Mouse (Mus musculus) olfactory bulb, adult 2 months (tissue): ENCODE measurements around the gene Cox18. TPM values are rescaled to one million over a fixed set of nuclear protein-coding genes. Genes with fewer than 3 reads are reported as not detected.

ENCODE experiments used
- H3K27ac ChIP-seq: fragments of 200-500 bp; 2 replicates; pipeline ENCODE4 v1.5.1; 2012; ENCODE audit warnings: low read depth, low read length; ENCODE audit not compliant: insufficient read depth
- H3K4me1 ChIP-seq: fragments of 200-500 bp; 2 replicates; pipeline ENCODE4 v1.6.1; 2012; ENCODE audit warnings: low read length; ENCODE audit not compliant: control insufficient read depth, insufficient read depth
- H3K4me3 ChIP-seq: fragments of 200-500 bp; 2 replicates; pipeline ENCODE4 v1.5.1; 2012; ENCODE audit warnings: mild to moderate bottlenecking, low read depth, low read length, moderate library complexity; ENCODE audit not compliant: insufficient read depth
- CTCF ChIP-seq: fragments of 200-500 bp; IDR thresholded peaks from 2 replicates; pipeline ENCODE4 v1.5.1; 2012; ENCODE audit warnings: low read depth, mild to moderate bottlenecking, low read length, moderate library complexity; ENCODE audit not compliant: insufficient read depth
- POLR2A ChIP-seq: fragments of 200-500 bp; IDR thresholded peaks from 2 replicates; pipeline ENCODE4 v1.6.1; 2012; ENCODE audit warnings: mild to moderate bottlenecking, low read depth, low read length, moderate library complexity; ENCODE audit not compliant: insufficient read depth
- WGBS: fragments of 180-500 bp; shearing (Covaris S2); methylation state at CpG from one replicate; pipeline ENCODE4 v1.1.7; 2018; 5-methylcytosine and 5-hydroxymethylcytosine counted together
- polyA plus RNA-seq: library from polyadenylated mRNA; stranded (reverse); fragments of >200 nt; gene quantifications from 2 replicates; pipeline ENCODE4 v1.2.4, GENCODE M21; 2012; ENCODE audit warnings: low replicate concordance; ENCODE audit not compliant: missing spikeins, insufficient read depth, insufficient read length

Gene Cox18
- polyA plus RNA-seq, 1 experiment: not detected

DNA sequence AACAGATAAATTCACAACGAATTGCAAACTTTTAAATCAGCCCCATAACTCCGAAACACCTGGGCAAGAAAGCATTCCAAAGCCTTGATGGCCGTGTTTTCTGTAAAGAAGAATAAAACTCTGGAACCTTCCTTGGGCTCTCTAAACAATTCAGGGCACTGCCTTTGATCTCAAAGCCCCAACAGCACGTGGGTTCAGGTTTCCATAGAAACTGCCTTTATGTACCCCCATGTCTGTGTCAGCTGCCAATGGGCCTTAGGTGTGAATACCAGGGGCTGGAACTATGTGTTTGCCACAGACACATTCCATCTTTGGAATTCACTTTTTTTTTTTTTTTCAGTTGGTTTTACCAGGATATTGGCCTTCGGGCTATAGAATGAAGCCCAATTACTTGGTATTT, 41.0 kb downstream of the Cox18 start:
- no peak overlapping the region for H3K4me3 ChIP-seq
- WGBS: 73% methylated on average over 5 of the region's 5 CpGs
- TF ChIP-seq POLR2A: no peak
- no peak for TF ChIP-seq CTCF
- no peaks in the 10 kb centered on the region for H3K4me1 ChIP-seq
- no peak overlapping the region for H3K27ac ChIP-seq

DNA sequence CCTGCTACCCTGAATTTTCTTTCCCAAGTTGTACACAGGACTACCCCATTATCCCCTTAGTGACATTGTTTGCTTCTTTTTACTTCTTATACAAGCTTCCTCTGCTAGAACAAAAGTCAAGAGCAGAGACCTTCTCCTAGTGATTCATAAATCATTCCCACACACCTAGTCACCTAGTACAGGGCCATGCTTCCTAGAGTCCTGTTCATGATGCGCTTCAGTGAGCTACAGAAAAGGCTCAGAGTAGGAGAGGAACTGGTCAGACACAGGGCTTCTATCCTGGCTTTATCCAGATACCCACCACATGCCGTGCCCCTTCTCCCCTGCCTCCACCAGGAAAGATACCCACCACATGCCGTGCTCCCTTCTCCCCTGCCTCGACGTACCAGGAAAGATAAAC, 44.7 kb downstream of the Cox18 start:
- 86% methylated on average over 5 of the region's 5 CpGs for WGBS
- Histone ChIP-seq H3K4me3 (no peak overlapping the region), H3K27ac (no peak overlapping the region), H3K4me1 (no peaks in the 10 kb centered on the region)
- no peak for TF ChIP-seq POLR2A
- TF ChIP-seq CTCF: no peak

DNA sequence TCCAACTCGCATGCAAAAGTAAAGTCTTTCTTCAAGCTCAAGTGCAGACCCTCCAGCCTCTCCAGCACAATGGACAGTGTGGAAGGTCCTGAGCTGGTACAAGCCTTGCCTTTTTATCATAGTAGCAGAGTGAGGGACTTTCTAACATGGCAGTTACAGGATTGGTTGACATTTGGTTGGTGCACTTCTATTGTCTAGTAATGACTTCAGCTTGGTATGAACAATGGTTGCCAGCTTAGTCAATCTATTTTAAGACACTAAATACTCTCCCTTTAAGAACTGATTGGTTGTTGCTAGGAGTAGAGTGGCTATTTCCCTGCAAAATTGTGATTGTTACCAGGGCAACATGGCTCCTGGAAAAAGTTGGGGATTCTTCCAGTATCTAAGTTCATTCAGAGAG, 45.7 kb downstream of the Cox18 start:
- H3K4me3 ChIP-seq: no peak overlapping the region
- no peak overlapping the region for H3K27ac ChIP-seq
- no peaks in the 10 kb centered on the region for H3K4me1 ChIP-seq
- 74% methylated on average over 1 of the region's 1 CpGs for WGBS
- TF ChIP-seq CTCF (no peak), POLR2A (no peak)

Other genes starting within 250 kb of the Cox18 start
- gene Ankrd17, start 142.6 kb upstream of the Cox18 start, polyA plus RNA-seq: 221 TPM in 1 of 2 replicates, not detected in the other
- not detected in 2 replicates for gene Gm9958, start 143.2 kb upstream of the Cox18 start, polyA plus RNA-seq
- gene Alb, start 236.9 kb upstream of the Cox18 start, polyA plus RNA-seq: not detected in 2 replicates